Mouse (Mus musculus): ENCODE measurements at regions not wholly inside any gene's neighbourhood (a gene's known extent, or its start where the extent isn't known, plus 50 kb on each side); places are given as distances from the start of the nearest gene placed in this dataset.

DNA sequence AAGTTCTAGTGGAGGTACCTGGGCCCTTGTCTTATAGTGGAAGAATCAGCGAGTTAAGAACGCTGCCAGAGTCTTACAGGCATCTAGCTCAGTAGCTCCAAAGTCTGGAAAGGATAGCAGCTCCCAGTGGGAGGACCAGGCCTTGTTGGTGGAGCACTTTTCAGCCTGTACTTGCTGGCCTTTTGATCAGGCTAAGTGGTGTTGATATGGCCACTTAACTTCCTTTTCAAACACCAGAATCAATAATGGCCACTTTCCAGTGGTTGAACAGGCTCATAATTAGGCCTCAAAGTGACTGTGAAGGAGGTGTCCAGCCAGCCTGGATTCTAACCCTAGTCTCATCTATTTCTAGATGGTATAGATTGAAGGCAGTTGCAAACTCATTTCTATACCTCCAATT, 57.7 kb upstream of the Sertad2 start:
- H3K27me3 ChIP-seq (replicated peaks): peaks cover 60% of the 10 kb centered on the region
- no peak for ATAC-seq (ENCODE audit: extremely low read depth, insufficient number of reproducible peaks, low FRiP score, low TSS enrichment)
- H3K9ac ChIP-seq: no peak overlapping the region
- no peaks in the 10 kb centered on the region for H3K9me3 ChIP-seq
- H3K36me3 ChIP-seq: no peaks in the 10 kb centered on the region
- WGBS: 59% methylated on average over 2 of the region's 2 CpGs
- H3K27ac ChIP-seq (replicated peaks): no peak overlapping the region
- H3K4me2 ChIP-seq: no peak overlapping the region
- H3K4me3 ChIP-seq: no peak overlapping the region
- H3K4me1 ChIP-seq: 0 out of 2 replicates have a peak, but pooled peaks cover 4% of the 10 kb centered on the region

Measured in heart, embryonic 13.5 days (tissue).